Mouse (Mus musculus) hindlimb bud, embryonic 11.5 days (tissue): ENCODE measurements around the gene Arhgap10.
A peak's percentile ranks its signal among the peaks of the same experiment; 100 is the strongest.

Experiments used
- DNase-seq: peaks from one replicate; pipeline ENCODE4 v3.0.0-alpha.2; 2012; ENCODE audit warnings: low read depth, low spot score; ENCODE audit errors: extremely low spot score

The Arhgap10 gene

DNA sequence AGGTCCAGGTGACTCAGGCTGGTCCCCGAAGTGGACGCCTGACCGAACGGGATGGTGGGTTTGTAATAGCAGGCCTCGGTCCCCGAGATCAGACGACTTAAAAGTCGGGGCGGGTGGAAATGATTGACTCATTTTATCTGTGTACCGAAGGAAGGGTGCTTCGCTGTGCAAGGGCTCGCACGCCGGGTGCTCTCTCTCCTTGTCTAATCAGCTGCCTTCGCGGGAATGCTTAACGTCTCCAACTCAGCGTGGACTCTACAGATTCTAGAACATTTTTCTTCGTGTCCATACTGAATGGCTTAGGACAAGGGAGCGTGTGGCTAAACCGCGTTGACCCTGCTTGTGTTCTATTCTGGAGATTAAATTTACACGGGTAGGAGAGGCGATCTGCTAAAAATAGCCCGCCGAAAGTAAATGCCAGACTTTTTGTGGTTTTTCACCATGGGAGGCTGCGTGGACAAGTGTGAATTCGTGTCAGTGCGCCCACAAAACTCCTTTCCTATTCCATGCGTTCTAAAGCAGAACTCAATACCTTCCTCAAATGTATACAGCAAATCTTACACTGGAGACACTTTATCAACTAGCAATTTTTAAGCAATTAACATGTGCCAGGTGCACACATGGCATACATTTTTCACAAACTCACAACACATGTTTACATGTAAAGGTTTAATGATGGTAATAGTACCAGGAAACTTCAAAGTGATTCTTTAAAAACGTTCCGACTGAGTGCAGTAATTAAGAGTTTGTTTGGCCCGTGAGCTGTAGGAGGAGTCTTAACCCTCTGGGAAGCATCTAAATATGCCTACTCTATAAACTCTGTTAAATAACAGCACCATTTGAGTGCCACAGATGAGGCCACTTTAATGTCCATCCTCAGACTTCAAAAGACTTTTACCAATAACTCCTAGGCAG, 705 bp upstream of the Arhgap10 start:
- DNase-seq = peak; percentile 79

DNA sequence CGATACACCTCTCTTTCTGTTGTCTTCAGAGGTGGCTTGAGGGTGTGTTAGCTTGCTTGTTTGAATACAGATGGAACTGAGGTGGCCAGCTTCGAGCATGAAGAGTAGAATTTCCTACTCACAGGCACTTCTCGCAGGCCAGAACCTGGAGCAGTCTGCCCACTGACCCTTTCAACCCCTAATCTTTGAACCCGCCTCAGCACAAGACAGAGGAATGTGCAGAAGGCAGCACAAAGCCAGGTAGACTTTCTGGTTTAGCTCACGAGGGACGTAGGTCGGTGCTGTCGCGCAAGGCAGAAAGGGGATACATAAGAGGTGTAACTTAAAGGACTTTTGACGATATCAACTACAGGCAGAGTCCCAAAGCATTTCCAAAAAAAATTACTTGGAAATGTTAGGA, 908 bp downstream of the Arhgap10 start:
- no peak for DNase-seq

DNA sequence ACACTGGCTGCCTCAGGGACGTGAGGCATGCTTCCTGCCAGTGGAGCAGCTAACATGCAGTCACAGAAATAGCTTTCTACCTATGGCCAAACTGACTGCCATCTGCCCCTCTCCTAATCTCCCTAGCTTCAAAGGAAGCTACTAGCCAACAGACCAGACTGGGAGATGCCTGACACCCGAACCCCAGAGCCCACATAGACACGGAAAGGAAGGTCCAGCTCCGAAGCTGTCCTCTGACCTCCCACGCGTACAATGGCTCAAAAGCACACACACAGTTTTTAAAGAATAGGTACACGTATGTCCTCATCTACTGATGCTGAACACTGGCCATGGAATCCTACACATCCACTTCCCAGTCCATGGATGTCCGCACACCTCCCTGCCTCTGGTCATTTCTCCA, 2.0 kb downstream of the Arhgap10 start:
- DNase-seq = no peak

DNA sequence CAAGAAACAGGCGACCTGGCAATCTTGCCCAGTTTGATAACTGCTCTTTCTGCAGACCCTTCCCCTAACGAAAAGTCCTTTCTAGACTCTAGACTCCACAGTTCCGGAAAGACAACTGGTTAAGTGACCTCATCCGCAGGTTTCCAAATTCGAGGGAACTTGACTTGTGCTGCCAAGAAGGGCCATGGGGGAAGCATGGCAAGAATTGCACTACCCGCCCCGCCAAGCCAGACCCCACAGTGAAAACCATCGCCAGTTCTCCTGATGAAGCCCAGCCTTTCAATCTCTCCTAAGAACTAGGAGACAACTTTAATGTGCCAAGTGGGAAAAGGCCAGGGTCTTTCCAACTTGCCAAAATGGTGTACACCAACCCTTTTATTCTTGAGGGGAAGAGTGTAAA, 2.6 kb downstream of the Arhgap10 start:
- no peak for DNase-seq

DNA sequence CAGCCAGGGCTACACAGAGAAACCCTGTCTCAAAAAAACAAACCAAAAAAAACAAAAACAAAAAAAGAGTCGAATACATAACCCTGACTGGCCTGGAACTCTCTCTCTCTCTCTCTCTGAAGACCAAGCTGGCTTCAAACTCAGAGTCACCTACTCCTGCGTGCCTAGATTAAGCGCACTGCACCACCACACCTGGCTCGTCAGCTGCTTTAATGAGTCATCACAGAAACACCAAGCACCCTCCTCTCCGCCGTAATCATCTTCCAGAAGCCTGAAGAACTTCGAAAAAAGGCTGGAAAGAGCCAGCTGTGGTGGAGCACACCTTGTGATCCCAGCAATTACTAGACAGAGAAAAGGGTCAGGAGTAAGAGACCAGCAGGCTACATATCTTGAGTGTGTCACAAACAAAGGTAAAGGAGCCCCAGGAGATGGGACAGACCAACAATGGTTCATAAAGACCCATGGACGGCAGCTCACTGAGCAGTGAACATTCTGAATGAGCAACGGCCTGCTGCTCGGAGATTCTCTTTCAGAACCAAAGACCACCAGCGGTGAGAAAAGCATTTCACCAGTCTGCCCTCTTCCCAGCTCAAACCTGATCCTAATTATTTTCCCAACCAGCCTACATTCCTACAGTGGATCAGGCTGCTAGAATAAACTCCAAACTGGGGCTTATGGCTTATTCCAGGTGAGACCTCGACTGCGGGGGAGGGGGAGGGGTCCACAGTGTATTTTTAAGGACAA, 5.8 kb downstream of the Arhgap10 start:
- no peak for DNase-seq

DNA sequence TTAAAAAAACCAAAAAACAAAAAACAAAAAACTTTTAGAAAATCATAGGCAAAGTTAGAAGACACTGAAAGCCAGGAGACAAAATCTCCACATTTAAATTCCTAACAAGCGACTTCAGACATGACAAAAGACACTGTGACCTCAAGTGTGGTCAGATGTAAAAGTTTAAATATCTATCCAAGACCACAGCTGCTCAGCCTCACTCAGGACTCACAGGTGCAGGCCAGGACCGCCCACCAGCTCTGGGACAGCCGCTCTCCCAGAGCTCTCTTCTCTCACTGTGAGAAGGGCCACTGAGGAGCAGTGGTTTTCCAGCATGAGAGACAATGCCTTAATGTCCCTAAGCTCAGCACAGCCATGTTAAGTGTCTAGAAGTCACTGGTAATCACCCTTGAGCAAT, 7.3 kb downstream of the Arhgap10 start:
- DNase-seq = no peak

DNA sequence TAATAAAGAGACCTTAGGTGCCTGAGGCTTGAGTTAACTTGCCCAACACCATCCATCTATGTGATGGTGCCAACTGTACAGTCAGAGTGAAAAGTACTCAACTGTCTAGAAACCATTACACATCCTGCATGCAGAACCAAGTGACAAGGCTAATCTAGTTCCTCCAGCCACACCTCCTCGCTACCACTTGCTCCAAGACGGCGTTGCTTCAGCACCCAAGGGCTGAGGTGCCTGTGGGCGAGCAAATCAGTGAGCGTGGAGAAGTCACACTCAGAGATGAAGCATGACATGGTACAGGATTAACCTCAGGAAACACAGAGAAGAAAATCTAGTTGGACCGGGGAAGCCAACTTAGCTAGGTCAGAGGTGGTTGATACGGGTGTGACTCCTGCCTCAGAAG, 8.7 kb downstream of the Arhgap10 start:
- no peak for DNase-seq

DNA sequence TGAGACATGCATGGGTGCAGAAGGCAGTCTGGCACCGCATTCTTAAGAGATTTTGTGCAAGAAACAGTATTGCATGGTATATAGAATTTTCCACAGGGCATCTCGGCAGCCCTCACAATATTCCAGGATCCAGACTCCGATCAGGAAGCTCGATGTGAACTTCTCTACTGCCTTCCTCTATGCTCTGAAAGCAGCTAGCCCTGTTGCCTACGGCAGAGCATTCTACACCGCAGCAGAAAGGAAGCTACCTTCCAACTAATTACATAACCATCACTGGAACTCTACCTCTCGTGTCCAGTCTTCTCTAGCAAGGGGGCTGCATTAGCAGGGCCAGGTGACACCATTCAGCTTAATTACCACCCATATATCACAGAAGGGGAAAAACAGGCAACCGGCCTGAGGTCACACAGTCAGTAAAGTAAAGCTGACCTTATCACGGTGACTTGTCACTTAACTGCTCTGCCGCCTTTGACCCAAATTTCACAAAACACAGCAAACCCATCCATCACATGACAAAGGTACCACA, 10.2 kb downstream of the Arhgap10 start:
- DNase-seq = no peak

DNA sequence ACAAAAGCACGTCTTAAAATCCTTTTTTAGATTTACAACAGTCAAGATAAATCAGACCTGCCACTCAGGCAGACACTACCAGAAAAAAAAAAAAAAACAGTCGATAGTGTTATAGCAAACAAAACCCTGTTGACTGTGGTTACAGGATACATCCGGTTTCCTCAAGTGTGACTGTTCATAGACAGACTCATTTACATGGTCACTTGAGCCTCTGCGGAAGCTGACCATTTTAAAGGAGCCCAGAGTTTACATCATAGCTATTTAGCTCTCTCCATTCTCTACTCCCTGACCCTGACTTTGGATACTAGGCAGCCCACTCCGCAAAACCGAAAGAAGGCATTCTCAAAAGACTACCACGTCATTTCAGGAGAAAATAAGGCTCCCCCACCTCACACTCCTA, 11.2 kb downstream of the Arhgap10 start:
- DNase-seq = no peak

DNA sequence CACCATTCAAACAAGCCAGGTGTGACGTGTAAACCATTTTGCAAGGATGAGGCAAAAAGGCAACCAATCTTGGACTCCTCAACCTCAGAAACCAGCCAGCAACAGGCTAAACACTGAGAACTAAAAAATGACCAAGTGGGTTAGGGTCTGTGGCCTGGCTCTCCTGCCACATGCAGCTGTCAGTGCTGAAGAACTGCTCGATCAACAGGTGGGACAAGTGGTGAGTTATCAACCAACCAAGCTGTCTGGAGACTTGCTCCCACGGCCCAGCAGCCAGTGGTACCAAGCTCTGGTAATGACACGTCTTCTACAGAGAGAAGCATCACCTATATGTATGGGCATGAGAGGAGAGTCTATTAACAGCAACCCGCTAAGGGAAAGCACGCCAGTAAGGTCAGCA, 15.2 kb downstream of the Arhgap10 start:
- no peak for DNase-seq

DNA sequence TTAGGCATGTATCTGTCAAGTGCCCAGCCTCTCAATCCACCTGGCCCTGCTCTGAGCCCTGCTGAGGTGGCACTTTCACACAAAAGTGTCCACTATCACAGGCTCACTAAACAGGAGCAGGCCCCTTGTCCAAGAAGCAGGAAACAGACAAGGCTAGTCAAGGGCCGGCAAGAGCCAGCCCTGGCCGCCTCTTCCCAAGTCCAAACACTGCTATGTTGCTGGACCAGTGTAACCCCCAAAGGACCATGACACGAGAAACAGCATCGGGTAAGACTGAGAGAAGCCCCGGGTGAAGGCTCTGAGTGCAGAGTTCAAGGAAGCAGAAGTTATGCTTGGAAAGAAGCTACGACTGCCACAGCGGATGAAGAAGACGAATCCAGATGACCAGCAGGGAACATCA, 16.6 kb downstream of the Arhgap10 start:
- no peak for DNase-seq

DNA sequence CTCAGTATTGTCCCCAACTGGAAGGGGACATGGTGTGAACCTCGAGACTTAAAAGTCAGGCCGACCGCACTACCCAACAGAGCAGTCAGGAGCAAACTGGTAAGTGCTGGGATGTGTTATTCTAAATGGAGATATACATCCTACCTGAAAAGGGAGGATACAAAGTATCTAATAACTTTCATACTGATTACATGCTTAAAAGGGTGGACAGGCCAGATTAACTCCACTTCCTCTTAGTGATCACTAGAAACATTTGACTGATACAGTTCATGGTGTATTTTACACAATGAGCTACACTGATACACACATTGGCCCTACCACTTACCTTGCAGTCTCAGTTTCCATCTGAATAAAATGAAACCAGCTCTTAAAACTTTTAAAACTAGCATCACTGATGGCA, 17.5 kb downstream of the Arhgap10 start:
- no peak for DNase-seq

DNA sequence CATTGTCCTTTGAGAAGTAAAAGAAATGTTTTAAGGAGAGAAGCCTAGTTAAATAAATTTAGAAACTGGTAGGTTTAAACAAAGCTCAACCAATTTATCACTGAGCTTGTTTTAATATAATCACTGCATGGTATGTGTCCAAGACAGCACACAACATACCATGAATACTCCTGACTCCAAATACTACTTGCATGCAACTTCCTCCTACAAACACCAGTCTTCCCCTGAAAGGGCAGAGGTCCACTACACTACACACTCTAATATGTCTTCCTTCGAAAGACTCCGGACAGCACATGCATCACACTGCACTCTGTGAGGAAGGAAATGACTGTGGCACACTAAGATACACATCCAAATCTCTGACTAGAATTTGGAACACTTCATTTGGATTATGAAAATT, 20.3 kb downstream of the Arhgap10 start:
- no peak for DNase-seq

DNA sequence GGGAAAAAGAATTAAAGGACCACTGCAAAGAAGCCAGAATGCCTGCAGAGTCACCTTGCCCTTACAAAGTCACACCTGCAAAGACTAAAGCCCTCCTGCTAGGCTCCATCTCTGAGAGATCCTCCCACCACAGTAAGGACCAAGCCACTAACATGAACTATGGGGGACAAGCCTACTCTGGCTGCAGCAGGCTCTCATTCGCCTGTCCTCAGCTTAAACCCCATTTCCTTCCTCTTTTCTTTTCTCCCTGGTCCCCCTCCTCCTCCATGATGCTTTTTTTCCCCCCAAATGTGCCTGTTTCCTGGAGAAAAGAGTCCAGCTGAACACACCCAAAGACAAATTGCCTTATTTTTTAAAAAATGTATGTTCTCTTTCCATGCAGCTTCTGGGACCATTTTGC, 21.5 kb downstream of the Arhgap10 start:
- no peak for DNase-seq

DNA sequence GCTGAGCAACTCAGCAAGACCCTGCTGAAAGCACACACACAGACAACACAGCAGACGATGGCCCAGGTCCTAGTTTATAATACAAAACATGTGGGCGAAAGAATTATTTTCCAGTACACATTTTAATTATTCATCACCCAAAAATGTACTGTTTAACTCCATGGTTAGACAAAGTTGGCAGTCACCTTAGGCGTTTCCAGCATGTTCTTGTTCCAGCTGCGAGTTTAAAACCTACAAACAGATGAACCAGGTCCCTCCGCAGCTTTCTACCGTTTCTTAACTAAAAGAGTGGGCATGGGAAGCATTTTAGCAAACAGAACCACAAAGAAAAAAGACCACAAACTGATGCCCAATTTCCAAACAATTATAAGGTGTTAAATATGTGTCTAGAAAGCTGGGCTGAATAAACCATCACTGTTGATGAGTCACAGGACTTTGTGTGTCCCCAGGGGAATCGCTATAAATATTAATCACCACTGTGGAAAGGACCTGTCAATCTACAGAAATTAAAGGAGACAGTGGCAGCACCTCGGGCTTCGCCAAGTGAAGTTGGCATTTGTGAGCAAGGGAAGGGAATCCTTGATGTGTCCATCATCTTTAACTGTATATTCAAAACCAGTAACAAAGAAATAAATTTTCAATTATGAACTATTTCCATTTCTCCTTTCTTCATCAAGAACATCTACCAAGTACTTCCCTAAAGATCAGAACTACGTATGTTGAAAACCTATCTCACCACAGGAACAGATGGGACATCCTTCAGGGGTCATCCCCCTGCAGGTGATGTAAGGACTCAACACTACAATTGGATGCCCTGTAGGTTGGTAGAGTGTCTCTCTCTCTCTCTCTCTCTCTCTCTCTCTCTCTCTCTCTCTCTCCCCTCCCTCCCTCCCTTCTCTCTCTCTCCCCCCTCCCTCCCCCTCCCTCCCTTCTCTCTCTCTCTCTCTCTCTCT, 23.1 kb downstream of the Arhgap10 start:
- no peak for DNase-seq

DNA sequence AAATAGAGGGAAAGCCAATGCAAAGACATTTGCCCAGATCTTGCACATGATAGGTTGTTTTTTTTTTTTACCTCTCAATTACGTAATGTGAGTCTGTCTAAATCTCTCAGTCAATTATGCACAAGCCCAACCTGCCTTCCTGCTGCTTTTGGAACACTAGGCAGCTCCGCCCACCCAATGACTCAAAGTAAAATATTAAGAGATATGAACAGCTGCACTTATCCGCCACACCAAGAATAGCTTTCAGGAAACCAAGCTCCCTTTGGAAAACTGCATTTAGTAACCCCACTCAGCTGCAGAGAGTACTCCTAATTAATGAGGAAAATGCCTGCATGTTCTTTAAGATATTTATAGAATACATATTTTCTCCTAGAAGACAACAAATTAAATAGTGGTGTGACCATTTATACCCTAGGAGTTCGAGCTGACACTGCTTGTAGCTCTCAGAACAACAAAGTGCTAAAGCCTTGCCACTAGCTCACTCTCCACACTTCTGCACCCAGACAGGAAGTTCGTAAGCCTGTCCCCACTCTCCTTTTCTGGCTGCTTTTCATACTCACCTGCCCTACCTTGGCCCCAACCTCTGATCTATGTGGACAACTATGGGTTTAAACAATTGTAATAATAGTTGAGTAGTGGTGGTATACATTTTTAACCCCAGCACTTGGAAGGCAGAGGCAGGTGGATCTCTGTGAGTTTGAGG, 25.2 kb downstream of the Arhgap10 start:
- DNase-seq = no peak

DNA sequence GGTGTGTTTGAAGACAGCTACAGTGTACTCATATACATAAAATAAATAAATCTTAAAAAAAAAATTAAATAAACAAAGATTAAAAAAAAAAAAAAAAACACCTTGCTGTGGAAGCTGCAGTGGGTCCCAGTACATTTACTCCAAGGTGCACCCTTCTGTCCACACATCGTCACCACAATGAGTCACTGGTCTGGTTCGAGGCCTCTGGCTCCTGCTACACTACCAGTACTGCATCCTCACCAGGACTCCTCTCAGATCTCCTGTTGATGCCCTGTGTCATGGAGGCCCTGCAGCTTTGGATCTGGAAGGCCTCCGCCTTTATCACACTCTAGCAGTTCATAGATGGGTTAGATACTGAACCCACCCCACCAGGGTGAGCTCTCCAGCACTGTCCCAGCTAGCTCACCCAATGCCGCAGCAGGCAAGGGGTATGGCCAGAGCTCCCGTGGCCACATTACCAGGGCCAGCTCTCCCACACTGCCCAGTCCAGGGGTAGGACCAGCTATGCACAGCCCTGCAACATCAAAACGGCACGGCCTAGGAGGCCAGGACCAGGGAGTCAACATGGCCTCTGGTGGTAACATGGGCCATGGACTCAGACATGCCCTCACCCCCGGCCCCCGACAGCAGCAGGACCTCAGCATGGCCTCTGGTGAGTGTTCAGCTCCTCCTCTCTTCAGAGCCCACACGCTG, 26.4 kb downstream of the Arhgap10 start:
- DNase-seq = no peak

DNA sequence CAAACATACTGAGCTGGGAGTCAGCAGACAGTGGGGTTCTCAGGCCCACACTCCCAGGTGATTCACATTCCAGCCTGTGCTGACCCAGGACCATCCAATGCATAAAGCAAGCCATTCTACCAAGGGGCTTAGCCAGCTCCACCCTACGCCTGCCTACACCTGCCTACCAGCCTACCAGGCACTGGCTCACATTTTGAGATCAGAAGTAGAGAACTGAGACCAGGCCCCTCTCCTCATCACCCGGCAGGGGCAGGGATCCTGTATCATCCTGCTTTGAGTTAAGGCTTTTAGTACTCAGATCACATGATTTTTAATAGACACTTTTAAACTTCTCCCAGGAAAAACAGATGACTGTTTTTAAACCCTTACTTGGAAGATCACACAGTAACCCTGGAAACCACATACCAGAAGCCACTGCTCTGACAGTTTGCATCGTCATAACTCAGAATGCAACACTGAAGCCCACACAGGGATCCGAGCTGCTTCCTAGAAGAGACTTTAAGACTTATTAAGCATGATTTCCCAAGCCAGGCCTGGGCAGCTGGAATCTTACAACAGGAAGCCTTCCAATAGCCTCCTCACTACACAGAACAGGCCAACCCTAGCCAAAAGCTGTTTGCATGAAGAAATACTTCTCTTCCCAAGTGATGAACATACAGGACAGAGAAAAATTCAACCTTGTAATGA, 27.5 kb downstream of the Arhgap10 start:
- DNase-seq = no peak

DNA sequence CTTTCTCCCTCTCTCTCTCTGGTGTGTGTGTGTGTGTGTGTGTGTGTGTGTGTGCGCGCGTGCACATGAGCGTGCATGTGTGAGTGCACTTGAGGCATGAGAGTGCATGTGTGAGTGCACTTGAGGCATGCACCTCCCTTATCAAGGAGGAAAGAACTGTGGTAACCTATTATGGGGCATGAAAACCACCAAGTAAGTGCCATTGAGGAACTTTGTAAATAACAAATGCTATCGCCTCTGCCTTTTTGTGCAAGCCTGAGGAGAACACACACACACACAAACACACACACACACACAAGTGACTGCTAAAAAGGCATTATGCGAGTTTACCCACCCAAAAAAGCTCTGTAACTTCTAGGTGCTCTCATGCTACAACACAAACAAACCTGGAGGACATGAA, 28.5 kb downstream of the Arhgap10 start:
- no peak for DNase-seq
